Mouse (Mus musculus): Measurements from ENCODE around the gene Entpd7.

Entpd7 gene

DNA sequence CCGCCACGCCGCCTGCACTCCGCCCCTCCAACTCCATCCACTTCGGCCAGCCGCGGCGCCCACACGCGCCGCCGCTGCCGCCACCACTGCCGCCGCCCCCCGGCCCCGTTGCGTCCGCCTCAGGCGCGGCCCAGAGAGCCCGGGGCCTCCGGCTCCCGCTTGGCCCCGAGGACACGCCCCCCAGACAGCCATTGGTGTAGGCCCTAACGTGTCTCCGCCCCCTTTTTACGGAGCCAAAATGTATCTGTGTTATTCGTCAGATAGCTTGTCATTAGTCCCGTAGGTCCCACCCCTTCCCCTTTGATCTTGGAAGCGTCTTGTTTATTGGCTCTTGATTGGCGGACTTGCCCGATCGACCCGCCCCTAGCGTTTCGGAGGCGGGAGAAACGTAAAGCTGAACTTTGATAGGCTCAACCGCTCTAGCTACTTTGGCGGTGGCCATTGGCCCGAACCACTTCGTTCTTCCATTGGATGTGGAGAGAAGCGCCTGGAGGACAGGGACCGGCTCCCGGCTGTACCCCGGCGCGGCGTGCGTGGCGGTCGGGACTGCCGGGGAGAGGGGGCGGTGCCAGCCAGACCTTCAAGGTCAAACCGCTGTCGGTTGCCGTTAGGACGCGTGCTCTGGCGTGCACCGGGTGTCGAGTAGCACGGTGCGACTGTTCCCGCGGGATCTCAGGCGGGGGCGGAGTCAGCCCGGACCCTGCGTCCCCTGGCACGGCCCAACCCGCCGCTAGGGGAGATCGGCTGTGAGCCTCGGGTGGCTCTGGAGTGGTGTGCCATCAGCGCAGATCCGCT lies 14.5 kb upstream of the Entpd7 start, which contains the start of gene Slc25a28:
TSS of gene Slc25a28 (minus strand) at position 152 of the 795 bp plus-strand sequence.
- DNase-seq, result peak; percentile 100

GRCm38 (mm10) chr19:43675525-43676400 lies 13.7 kb upstream of the Entpd7 start:
- no peak for DNase-seq

DNA sequence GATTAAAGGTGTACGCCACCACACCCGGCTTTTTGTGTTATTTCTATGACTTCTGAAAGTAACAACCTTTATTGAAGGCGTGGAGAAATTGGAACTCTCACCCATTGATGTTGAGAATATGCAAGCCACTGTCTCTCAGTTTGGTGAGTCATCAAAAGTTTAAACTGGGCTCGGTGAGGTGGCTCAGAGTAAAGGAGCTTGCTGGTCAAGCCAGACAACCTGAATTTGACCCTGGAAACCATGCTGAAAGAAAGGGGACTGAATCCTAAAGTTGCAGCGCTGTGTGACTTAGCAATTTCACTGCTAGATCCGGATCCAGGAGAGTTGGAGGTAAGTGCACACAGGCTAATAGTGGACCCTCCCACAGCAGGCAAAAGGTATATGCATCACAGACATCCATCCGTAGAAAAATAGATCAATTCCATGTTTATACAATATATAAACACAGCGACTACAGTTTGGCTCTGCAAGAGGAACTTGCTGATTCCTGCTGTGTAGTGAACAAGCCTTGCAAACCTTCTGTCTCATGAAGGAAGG lies 10.9 kb upstream of the Entpd7 start:
- DNase-seq, result no peak

GRCm38 (mm10) chr19:43679474-43679981 lies 9.9 kb upstream of the Entpd7 start:
- no peak for DNase-seq

- no peak for DNase-seq
These were observed 7.9 kb upstream of the Entpd7 start for GRCm38 (mm10) chr19:43681541-43681940.

- DNase-seq, result no peak
These were observed 3.3 kb downstream of the Entpd7 start for GRCm38 (mm10) chr19:43692815-43693214.

GRCm38 (mm10) chr19:43695514-43695964 lies 6.1 kb downstream of the Entpd7 start:
- no peak for DNase-seq

GRCm38 (mm10) chr19:43697666-43698370 lies 8.3 kb downstream of the Entpd7 start:
- peak; percentile 44 for DNase-seq

GRCm38 (mm10) chr19:43699021-43699762 lies 9.7 kb downstream of the Entpd7 start:
- no peak for DNase-seq

GRCm38 (mm10) chr19:43699763-43700155 lies 10.3 kb downstream of the Entpd7 start:
- DNase-seq, result no peak

GRCm38 (mm10) chr19:43704211-43704610 lies 14.7 kb downstream of the Entpd7 start:
- DNase-seq, result no peak

DNA sequence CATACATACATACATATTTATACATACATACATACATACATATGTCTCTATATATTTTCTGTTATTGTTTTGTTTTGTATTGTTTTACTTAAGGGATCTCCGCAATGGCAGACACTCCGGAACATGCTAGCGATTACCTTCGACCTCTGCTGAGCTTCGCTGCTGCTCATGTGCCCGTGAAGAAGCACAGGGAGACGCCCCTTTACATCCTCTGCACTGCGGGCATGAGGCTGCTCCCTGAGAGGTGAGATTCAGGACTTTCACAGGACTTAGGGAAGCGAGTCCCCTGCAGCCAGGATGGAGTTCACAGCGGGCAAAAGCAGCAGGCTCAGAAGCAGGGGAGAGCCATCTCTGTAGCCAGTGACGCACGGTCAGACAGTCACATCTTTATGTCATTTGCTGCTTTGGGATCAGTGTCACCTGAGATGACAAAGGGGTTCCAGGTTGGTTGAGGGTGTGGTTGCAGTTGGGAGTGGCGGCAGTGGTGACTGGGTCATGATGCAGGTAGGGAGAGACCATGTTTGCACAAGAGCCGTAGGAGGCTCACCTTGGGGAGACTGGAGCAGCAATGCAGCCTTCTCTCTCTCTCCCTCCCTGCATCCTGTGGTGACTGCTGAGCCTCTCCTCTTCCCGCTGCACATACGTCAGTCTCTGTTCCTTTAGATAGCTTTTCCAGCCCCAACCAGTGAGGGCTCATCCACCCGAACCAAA lies 15.5 kb downstream of the Entpd7 start:
- DNase-seq, result no peak

DNA sequence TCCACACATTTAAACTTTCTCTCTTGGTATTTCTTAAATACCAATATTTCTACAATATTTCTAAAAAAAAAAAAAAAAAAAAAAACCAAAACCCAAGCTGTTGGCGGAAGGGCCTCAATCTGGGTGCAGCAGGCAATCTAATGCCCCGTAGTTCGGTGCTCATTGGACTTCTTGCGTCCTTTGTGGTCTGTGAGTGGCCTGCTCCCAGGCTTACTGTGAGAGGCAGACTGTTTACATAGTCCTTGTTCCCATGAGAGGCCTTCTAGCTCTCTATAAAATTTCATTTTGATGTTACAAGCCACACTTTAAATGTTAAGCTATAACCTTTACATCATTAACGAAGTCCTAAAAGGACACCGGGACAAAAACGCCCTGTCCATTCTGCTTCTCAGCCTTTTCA lies 18.7 kb downstream of the Entpd7 start:
- no peak for DNase-seq

GRCm38 (mm10) chr19:43709317-43709716 lies 19.8 kb downstream of the Entpd7 start:
- no peak for DNase-seq

DNA sequence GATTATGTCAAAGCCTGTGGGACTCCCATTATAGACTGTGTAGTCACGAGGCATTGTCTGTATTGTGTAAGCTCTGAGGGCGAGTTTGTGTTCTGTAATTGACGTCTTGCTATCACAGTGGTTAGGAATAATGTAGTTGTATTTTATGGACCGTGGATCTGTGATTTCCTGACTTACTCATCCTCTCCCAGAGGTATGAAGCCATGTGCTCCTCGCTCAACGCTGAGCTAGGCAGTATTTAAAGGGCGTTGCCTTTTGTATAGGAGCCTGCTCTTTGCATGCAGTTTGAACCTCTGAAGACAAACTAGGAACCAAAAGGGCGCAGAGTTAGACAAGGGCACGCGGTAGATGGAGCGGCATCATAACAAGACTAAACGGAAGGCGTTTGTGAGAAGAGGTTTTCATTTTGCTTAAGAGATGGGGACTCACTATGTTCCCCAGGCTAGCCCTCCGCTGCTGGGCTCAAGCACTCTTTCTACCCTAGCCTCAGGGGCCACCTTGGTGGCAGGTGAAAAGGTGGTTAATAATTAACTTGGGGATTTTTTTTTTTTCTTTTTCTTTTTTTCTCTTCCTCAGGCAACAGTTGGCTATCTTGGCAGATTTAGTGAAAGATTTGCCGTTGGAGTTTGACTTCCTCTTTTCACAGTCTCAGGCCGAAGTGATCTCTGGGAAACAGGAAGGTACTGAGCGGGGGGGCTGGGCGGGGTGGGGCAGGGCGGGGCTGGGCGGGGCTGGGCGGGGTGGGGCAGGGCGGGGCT lies 21.9 kb downstream of the Entpd7 start:
- DNase-seq, result no peak

DNA sequence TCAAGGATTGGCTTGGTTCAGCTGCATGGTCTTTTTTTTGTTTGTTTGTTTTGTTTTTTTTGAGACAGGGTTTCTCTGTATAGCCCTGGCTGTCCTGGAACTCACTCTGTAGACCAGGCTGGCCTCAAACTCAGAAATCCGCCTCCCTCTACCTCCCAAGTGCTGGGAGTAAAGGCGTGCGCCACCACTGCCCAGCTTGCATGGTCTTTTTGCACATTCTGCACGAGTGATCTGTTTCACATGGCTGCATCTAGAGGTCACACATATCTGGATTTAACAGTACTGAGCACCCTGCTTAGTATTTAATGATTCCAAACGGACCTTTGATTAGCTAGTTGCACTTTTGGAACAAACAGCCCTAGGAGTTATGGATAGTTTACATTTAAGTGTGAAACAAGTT lies 22.5 kb downstream of the Entpd7 start:
- no peak for DNase-seq

DNA sequence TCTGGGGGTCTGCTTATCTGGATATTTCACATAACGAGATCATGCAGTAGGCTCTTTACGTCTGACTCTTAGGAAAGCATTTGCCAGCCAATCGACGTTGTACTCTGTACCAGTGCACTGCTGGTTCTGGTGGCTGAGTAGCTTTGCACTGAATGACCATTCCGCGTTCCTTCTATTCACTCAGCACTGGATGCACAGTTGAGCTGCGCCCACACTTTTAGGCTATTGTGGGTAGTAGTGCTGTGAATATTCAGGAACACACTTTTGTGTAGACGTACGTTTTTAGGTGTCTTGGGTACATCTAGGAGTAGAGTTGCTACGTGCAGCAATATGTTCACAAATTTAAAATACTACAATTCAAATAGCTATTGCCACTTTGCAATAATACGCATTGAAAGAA lies 30.6 kb downstream of the Entpd7 start:
- DNase-seq, result no peak

DNA sequence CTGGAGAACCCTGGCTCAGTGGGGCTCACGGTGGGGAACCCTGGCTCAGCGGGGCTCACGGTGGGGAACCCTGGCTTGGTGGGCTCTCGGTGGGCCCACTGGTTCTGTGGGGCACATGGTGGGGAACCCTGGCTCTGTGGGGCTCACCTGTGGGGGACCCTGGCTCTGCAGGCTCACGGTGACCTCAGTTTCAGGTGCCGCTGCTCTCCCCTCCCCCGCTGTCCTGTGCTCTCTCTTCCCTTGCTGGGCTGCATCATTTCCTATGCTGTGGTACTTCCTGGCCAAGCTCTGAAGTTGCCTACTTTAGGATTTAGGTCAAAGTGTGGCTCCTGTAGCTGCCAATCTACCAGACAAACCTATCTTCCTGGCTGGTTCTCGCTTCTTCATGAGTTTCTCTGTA lies 33.4 kb downstream of the Entpd7 start:
- DNase-seq, result no peak

- DNase-seq, result no peak
These were observed 34.0 kb downstream of the Entpd7 start for GRCm38 (mm10) chr19:43723501-43723900.

GRCm38 (mm10) chr19:43724194-43724593 lies 34.7 kb downstream of the Entpd7 start:
- no peak for DNase-seq

Data from cerebellum, adult 9-11 months (tissue).